Mouse (Mus musculus) embryonic fibroblast, embryonic 13.5 days (primary cell): ENCODE data around the gene Fscn1.

Experiments
- CTCF ChIP-seq: IDR thresholded peaks from 2 replicates; pipeline ENCODE4 v1.5.1; 2011; ENCODE audit warnings: mild to moderate bottlenecking, control low read depth, low read length, moderate library complexity, borderline replicate concordance; ENCODE audit not compliant: insufficient read depth
- POLR2A ChIP-seq: IDR thresholded peaks from 2 replicates; pipeline ENCODE4 v1.6.1; 2011; ENCODE audit warnings: low read depth, mild to moderate bottlenecking, control low read depth, low read length, moderate library complexity

- no peak for TF ChIP-seq POLR2A
- no peak for TF ChIP-seq CTCF
Observed at GRCm38 (mm10) chr5:142924336-142924959, 35.7 kb upstream of the Fscn1 start.
